Mouse (Mus musculus) heart, postnatal 10 days (tissue): ENCODE results near the gene Adgrl4. TPM values are rescaled to one million over a fixed set of nuclear protein-coding genes. Genes with fewer than 3 reads are reported as not detected.

Experiments used
- DNase-seq, 2 experiments: peaks; one replicate each; pipeline ENCODE4 v3.0.0; 2021
- intact Hi-C: fragments of 180-260 bp; cut with DNase I; formaldehyde crosslinking; loops from one replicate; pipeline ENCODE4 v1.15.1; 2025
- total RNA-seq, 2 experiments: library from RNA; stranded (reverse); gene quantifications; 2 replicates each; pipeline ENCODE4 v1.2.3; 2021

Gene Adgrl4
- total RNA-seq, 2 experiments from 2014 or later = 91.3 to 95.4 TPM

DNA sequence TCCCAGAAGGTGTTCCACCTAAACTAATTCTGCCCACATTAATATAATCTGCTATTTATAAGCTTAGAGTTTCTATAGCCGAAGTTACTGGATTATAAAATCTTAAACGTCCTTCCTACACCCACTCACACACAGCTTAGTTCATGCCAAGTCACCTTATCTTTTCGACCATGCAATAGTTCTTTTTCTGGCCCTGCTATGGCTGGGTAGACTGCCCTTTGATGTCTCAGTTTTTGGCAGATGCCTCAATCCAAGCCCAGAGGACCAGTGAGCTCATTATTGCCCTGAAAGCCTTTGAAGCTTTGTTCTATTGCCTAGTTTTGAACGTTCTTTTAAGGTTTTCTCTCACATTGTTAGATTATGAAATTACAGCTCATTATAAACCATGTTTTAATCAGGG, 27.5 kb downstream of the Adgrl4 start:
- DNase-seq = peak; percentile 2 to 9
- intact Hi-C loops = no loop called here

- no peak for DNase-seq
- intact Hi-C loops = no loop called here
Measured at GRCm38 (mm10) chr3:151488853-151489252, 51.2 kb downstream of the Adgrl4 start.

- intact Hi-C loops = no loop called here
- DNase-seq = no peak
Measured at GRCm38 (mm10) chr3:151505606-151506005, 67.9 kb downstream of the Adgrl4 start.

- no peak for DNase-seq
- intact Hi-C loops = no loop called here
Measured at GRCm38 (mm10) chr3:151511184-151511583, 73.5 kb downstream of the Adgrl4 start.

DNA sequence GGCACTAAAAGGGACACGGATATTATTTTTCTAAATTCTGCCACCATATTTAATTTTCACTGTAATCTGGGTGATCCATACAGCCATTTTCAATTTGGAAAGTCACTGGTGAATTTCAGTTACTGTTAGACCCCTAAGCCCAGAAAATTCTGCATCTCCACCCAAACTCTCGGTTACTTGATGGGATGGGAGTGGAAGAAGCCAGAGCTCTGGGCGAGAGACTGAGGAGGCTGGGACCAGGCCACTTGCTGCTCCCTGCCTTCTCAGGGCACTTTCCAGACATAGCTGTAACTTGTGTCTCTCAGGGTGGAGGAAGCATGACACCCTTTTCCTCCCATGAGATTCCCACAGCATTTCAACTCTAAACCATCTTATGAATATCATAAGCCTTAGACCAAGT, 109.5 kb downstream of the Adgrl4 start:
- intact Hi-C loops = no loop called here
- DNase-seq = no peak

GRCm38 (mm10) chr3:151551002-151551401, 113.3 kb downstream of the Adgrl4 start:
- intact Hi-C loops = no loop called here
- DNase-seq = no peak

DNA sequence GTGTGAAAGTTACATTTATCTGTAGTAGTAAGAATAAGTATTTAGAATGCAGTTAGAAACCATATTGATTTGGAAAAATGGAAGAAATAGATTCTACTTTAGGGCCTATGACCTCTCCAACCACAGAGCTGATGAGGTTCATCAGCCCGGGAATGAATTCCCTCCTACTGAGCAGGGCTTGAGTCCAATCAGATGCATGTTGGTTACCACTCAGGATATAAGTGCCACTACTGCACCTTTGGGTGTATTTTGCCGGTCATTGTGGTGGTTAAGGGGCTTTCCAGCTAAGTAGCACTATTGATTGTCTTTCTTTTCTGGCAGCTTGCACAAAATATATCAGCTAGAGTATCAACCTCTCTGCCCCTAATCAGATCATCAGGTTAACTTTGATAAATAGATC, 118.9 kb downstream of the Adgrl4 start:
- DNase-seq = no peak
- intact Hi-C loops = no loop called here

DNA sequence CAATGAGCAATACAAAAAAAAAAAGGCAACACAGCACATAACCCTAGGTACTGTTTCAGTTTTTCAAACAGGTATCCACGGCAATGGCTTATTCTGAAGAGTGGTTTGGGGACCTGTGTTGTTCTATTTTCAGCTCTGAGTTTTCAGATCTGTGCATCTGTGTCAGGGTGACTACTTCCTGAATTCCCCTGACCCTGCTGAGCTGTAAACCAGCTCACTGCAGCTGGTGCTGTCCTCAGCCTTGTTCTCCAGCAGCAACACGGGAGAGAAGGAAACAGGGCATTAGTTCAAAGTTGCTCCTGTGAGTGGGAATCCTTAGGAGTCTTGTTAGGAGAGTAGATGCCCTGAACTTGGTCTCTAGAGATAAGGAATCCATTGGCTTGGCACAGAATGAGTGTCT, 119.4 kb downstream of the Adgrl4 start:
- intact Hi-C loops = no loop called here
- no peak for DNase-seq

DNA sequence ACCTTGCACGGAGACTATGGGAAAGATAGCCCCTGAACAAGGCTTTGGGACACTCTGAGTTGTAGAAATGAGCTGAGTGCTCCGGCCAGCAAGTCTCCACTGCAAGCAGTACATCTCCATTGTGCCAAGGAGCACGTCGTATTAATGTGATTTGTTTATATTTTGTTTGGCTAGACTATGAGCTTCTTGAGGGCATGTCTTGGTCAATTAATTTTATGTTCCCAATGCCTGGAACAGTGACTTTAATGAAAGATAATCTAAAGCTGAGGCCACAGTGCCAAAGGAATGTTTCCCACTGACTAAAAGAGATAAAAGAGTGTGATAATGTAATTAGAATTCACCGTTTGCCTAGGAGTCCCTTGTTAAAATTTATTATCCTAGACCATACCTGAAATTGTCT, 119.9 kb downstream of the Adgrl4 start:
- intact Hi-C loops = no loop called here
- DNase-seq = no peak

- intact Hi-C loops = no loop called here
Measured at GRCm38 (mm10) chr3:151558374-151558773, 120.7 kb downstream of the Adgrl4 start.

GRCm38 (mm10) chr3:151565664-151566621, 128.3 kb downstream of the Adgrl4 start:
- DNase-seq = peak; percentile 2 to 7
- intact Hi-C loops = loop anchor here (1.0 kb wide), 1 partner anchor 1181 kb away; no protein-coding TSS in a partner anchor

More at GRCm38 (mm10) chr3:151558374-151558773, 120.7 kb downstream of the Adgrl4 start:
- DNase-seq = no peak

DNA sequence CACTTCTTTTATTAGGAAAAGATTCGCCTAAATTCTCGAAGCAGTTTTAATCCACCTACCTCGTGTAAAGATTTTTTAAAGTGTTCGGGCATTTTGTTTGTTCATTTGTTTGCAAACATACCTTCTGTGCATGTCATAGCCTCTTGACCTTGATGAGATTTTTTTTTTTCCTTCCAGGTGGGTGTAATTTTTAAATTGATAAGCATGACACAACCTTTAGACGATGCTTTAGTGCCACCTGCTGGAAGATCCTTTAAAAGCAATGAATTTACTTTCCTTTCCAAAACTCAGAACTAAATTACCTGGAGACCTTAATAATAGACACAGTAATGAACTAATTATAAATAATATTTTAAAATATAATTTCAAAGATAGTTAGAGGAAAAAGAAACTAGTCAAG, 128.9 kb downstream of the Adgrl4 start:
- intact Hi-C loops = loop anchor here (1.0 kb wide), 1 partner anchor 1181 kb away; no protein-coding TSS in a partner anchor
- DNase-seq = peak; percentile 6 to 49

DNA sequence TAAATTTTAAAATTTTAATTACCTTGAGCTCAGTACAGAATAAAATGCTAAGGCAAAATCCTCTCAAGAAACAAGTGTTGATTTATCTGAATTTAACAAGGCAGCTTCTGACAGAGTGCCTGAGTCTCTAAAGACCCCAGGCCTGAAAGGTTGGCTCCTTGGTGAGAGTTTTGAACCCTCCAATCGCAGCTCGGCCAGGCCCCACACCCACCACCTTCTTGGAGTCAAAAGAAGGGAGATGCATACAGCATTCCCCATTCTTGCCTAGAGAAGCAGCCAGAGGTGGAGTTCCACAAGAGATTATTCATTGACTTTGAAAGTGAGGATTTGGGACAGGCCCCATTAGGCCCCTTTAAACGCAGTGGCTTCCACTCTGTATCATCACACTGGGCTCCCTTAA, 129.9 kb downstream of the Adgrl4 start:
- DNase-seq = no peak
- intact Hi-C loops = no loop called here

DNA sequence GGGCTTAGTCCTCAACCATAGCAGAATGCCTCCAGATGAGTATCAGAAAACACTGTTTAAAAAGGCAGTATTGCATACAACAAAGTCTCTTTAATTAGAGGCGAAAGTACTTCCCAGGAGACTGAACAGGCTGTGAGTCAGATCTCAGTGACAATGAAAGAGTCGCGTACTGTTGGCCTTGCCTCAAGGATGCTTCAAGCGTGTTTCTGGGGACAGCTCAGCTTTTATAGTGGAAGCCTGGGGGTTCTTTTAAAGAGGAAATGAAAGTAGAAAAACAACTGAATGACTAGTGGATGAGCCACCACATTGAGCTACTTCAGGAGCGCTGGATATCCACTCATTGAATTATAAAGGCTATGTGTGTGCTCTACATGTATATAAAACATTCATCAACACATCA, 134.4 kb downstream of the Adgrl4 start:
- DNase-seq = no peak

GRCm38 (mm10) chr3:151575292-151575691, 137.6 kb downstream of the Adgrl4 start:
- DNase-seq = no peak
- intact Hi-C loops = no loop called here

More for the DNA sequence above, 134.4 kb downstream of the Adgrl4 start:
- intact Hi-C loops = no loop called here

DNA sequence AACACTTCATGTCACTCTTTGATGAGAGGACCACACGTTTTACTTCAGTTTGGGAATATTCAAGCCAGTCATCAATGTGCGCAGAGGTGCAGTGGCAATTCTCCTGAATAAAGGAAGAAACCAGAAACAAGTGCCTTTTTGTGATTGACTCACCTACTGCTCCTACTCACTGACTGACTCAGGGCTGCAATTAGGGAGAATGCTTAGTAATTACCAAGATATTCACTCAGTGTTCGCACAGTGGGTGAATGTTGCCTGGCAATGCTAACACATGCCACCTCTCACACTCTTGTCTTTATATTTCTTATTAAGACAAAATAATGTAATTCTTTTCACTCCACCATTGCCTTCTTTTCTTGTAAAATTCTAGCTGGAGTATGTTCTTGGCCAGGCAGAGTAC, 138.5 kb downstream of the Adgrl4 start:
- intact Hi-C loops = no loop called here
- no peak for DNase-seq

- intact Hi-C loops = no loop called here
- no peak for DNase-seq
Measured at GRCm38 (mm10) chr3:151591904-151592303, 154.2 kb downstream of the Adgrl4 start.
